Mouse (Mus musculus) adrenal gland, postnatal 14 days (tissue): ENCODE measurements at regions not wholly inside any gene's neighbourhood (a gene's known extent, or its start where the extent isn't known, plus 50 kb on each side); places are given as distances from the start of the nearest gene placed in this dataset.
A peak's percentile ranks its signal among the peaks of the same experiment; 100 is the strongest.

Experiments used
- DNase-seq: peaks from one replicate; pipeline ENCODE4 v3.0.0; 2021; ENCODE audit warnings: mixed read lengths

- DNase-seq = no peak
Measured at GRCm38 (mm10) chr7:128834894-128835293, 90.2 kb downstream of the Sec23ip start.

- DNase-seq = no peak
Measured at GRCm38 (mm10) chr7:128836435-128836834, 91.7 kb downstream of the Sec23ip start.

- DNase-seq = no peak
Measured at GRCm38 (mm10) chr7:128842561-128842960, 97.8 kb downstream of the Sec23ip start.

GRCm38 (mm10) chr7:128843576-128843975 lies 98.8 kb downstream of the Sec23ip start:
- no peak for DNase-seq

GRCm38 (mm10) chr7:128849261-128849660 lies 104.5 kb downstream of the Sec23ip start:
- DNase-seq = no peak

- DNase-seq = no peak
Measured at GRCm38 (mm10) chr7:128854193-128854592, 109.5 kb downstream of the Sec23ip start.

GRCm38 (mm10) chr7:128854690-128855343 lies 110.1 kb downstream of the Sec23ip start:
- no peak for DNase-seq

- peak; percentile 78 for DNase-seq
Measured at GRCm38 (mm10) chr7:128860141-128860540, 115.4 kb downstream of the Sec23ip start.

GRCm38 (mm10) chr7:128860709-128861108 lies 116.0 kb downstream of the Sec23ip start:
- peak; percentile 78 for DNase-seq

- DNase-seq = no peak
Measured at GRCm38 (mm10) chr7:128861376-128861775, 116.6 kb downstream of the Sec23ip start.

GRCm38 (mm10) chr7:128868799-128869198 lies 124.1 kb downstream of the Sec23ip start:
- no peak for DNase-seq

- no peak for DNase-seq
Measured at GRCm38 (mm10) chr7:128884015-128884414, 139.3 kb downstream of the Sec23ip start.

GRCm38 (mm10) chr7:128885551-128885950 lies 140.8 kb downstream of the Sec23ip start:
- no peak for DNase-seq

GRCm38 (mm10) chr7:128910134-128910533 lies 165.4 kb downstream of the Sec23ip start:
- DNase-seq = no peak

GRCm38 (mm10) chr7:128937976-128938730 lies 193.4 kb downstream of the Sec23ip start:
- peak; percentile 48 for DNase-seq

GRCm38 (mm10) chr7:128960575-128960974 lies 215.8 kb downstream of the Sec23ip start:
- DNase-seq = peak; percentile 4

GRCm38 (mm10) chr7:128979904-128980303 lies 235.2 kb downstream of the Sec23ip start:
- no peak for DNase-seq

- no peak for DNase-seq
Measured at GRCm38 (mm10) chr7:128980827-128981226, 236.1 kb downstream of the Sec23ip start.

GRCm38 (mm10) chr7:128998759-128999158 lies 254.0 kb downstream of the Sec23ip start:
- DNase-seq = no peak

- no peak for DNase-seq
Measured at GRCm38 (mm10) chr7:129002419-129002818, 254.4 kb upstream of the Plpp4 start.

- no peak for DNase-seq
Measured at GRCm38 (mm10) chr7:129003150-129003549, 253.7 kb upstream of the Plpp4 start.

- no peak for DNase-seq
Measured at GRCm38 (mm10) chr7:129016353-129016752, 240.5 kb upstream of the Plpp4 start.

- DNase-seq = no peak
Measured at GRCm38 (mm10) chr7:129027116-129027515, 229.7 kb upstream of the Plpp4 start.

- peak; percentile 55 for DNase-seq
Measured at GRCm38 (mm10) chr7:129048023-129048422, 208.8 kb upstream of the Plpp4 start.
